Mouse (Mus musculus) mouse trophoblast stem cell (cell line): Measurements from ENCODE around the gene Pnrc1.
"Not testable (repeated sequence)": the region's sequence is repeated elsewhere in the genome, so short reads cannot be mapped to it uniquely, and the experiment has no call there.

ENCODE experiments used
- in situ Hi-C, 2 experiments: fragments of 300-500 bp; cut with MseI, MboI; formaldehyde crosslinking; loops; 2 replicates in 1 of 2; 3 replicates in 1 of 2; pipeline ENCODE4 v1.15.1; 2025

Gene Pnrc1

GRCm38 (mm10) chr4:33290002-33290401, at the start of gene Pnrc1:
Pnrc1 (minus strand) TSS chr4:33290163.
- in situ Hi-C loops = loop anchor here (5.0 to 10.0 kb wide), 3 partner anchors 75 to 145 kb away; no protein-coding TSS in a partner anchor

- in situ Hi-C loops = no loop called here
These were observed 48.0 kb upstream of the Pnrc1 start for GRCm38 (mm10) chr4:33337999-33338398.

DNA sequence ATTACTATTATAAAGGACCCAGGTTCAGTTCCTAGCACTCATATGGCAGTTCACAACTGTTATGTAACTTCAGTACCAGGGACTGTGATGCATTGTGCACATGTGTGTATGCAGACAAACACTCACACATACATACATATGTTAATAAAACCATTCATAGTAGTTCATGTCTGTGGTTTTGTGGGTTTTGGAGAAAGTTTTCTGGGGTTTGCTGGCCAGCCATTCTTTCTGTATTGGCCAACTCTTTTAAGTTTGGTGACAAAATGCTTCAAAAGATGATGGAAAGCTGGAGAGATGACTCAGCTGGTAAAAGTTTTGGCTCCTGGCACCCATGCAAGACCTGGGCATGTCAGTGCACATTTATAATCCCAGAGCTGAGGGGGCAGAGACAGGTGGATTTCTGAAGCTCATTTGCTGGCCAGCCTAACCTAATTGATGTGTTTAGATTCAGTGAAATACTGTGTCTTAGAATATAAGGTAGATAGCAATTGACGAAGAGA, 43.0 kb upstream of the Pnrc1 start:
- in situ Hi-C loops = no loop called here

DNA sequence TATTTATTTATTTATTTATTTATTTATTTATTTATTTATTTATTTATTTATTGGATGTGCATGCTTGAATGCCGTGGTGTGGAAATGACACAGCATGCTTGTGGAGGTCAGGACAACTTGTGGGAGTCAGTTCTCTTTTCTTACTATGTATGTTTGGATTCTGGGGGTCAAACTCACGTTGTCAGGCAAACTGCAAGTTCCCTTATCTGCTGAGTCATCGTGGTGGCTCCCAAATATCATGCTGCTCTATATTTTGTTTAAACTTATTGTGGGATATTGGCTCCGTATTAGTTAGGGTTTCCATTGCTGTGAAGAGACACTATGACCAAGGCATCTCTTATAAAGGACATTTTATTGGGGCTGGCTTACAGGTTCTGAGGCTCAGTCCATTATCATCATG, 41.2 kb upstream of the Pnrc1 start:
- in situ Hi-C loops = no loop called here

GRCm38 (mm10) chr4:33315840-33316239, 25.9 kb upstream of the Pnrc1 start:
- in situ Hi-C loops = no loop called here

GRCm38 (mm10) chr4:33314150-33314549, 24.2 kb upstream of the Pnrc1 start:
- in situ Hi-C loops = not testable (repeated sequence)

DNA sequence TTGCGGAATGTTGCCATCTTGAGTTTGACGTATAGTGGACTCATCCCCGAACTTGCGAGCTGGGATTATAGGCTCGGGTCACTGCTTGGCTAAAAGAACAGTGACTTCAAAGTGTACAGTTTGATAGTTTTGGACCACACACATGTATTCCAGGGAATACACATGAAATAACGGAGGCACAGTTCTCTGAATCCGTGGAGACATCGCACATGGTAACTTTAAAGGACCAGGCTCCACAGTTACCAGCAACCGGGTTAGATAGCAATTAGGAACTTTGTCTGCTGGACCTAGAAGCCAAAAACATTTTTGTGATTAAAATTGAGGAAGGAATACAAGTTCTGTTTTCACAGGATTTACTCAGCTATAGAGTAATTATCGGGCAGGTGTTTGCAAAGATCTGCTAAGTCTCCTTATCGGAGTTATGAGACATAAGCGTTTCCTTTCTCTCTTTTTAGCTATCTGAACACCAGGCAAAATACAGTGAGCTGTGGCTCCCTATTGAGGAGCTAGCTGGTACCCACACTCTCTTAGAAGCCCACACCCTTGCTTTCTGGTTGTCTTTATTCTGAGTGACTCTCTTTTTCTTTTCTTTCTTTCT, 21.0 kb upstream of the Pnrc1 start:
- in situ Hi-C loops = no loop called here

- in situ Hi-C loops = no loop called here
These were observed 20.1 kb upstream of the Pnrc1 start, which contains the start of gene Rngtt for GRCm38 (mm10) chr4:33309764-33310757. Rngtt (plus strand) TSS chr4:33310311.

DNA sequence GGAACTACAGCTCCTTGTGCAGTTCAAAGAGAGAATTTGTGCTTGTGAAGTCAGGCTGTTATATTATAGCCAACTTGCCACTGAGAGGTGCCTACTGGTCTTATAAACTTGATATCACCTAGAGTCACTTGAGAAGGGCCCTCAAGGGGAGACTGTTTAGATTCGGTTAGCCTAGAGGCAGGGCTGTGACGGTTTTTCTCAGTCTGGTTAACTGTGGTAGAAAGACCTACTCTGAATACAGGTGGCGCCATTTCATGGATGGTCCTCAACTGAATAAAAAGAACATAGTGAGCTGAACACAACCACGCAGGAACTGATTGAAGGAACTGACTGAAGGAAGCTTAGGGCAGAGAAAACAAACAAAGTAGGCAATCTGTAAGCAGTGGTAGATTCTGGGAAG, 17.2 kb upstream of the Pnrc1 start:
- in situ Hi-C loops = no loop called here

GRCm38 (mm10) chr4:33303057-33303456, 13.1 kb upstream of the Pnrc1 start:
- in situ Hi-C loops = no loop called here

DNA sequence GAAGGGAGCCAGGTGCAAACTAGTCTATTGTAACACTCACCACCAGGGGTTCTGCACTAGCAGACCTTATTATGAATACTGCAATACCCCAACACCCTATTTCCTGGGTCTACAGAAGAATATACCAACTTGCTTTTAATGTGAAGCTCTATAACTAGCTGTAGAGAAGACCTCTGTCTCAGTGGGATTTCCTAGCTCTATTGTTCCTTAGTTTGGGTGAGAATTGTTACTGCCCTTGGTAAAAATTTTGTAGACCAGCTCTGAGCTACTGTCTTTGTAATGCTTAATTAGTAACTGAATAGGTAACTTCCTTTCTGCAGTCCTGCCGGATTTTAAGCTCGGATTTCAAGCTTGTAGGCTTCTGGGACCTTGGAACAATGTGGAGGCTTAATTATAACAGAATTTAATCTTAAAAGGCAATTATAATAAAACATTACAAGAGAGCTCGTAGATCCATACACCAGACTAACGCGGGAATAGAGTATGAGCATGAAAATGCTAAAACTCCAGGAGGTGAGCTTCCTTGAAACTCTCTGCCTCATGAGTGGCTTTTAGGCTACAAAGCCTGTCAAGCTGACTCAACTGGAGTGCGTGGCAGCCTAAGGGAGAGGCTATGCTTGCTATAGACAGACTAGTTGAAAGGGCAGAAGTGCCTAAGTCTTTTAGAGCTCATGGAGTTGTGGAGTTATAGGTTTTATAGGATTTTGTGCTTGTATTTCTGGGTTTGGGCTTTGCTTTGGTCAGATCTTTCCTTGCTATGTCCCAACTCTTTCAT, 11.1 kb upstream of the Pnrc1 start:
- in situ Hi-C loops = not testable (repeated sequence)

- in situ Hi-C loops = loop anchor here (5.0 to 10.0 kb wide), 3 partner anchors 78 to 148 kb away; no protein-coding TSS in a partner anchor
These were observed 2.7 kb upstream of the Pnrc1 start for GRCm38 (mm10) chr4:33292409-33293370.

DNA sequence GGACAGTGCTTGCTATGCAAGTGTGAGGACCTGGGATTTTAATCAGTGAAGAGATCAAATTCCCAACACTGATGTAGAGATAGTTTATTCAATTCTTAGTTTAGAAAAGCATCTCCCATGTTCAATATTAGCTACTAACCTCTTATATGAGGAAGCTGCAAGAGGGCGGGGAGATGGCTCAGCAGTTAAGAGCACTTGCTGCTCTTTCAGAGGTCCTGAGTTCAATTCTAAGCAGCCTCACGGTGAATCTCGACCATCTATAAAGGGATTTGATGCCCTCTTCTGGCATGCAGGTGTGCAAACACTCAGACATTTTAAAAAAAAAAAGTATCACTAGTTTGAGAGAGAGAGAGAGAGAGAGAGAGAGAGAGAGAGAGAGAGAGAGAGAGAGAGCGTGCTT, 915 bp upstream of the Pnrc1 start:
- in situ Hi-C loops = loop anchor here (5.0 to 10.0 kb wide), 3 partner anchors 76 to 146 kb away; no protein-coding TSS in a partner anchor

DNA sequence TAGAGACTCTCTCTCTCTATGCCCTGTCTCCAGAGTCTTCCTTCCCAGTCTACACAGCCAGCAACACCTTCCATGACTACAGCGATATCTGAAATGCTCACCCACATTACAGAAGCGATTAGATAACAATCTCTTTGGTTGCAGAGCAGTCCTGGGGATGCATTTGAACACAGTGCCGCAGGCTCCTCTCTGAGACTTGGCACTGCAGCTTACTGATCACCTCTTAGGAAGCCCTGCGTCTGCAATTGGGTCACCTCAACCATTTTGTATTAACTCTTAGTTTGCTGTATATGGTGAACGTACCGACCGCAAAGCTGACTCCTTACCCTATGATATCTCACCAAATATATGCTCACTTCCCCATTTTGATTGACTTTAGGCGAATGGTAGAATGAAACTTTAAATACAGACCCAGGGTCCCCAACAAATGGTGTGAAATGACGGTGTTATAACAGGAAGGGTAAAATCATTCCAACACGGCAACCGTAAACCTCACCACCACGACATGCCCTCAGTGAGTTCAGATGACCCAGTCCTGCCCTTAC, 785 bp downstream of the Pnrc1 start:
- in situ Hi-C loops = no loop called here

DNA sequence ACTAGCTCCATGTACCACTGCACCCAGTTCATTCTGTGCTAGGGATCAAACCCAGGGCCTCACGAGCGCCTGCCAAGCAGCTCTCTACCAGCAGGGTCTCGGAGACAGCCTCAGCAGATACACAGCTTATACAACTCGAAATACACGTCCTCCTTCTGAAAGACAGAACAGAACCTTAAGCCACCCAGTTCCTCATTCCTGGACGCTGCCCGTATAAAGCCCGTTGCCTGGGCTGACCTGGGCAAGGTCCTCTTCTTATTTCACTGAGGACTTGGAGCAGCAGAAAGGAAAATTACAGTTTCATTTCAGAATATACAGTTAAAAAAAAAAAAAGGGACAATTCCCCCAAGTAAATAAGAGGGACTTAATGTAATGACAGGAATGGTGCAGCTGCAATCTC, 4.5 kb downstream of the Pnrc1 start:
- in situ Hi-C loops = no loop called here

DNA sequence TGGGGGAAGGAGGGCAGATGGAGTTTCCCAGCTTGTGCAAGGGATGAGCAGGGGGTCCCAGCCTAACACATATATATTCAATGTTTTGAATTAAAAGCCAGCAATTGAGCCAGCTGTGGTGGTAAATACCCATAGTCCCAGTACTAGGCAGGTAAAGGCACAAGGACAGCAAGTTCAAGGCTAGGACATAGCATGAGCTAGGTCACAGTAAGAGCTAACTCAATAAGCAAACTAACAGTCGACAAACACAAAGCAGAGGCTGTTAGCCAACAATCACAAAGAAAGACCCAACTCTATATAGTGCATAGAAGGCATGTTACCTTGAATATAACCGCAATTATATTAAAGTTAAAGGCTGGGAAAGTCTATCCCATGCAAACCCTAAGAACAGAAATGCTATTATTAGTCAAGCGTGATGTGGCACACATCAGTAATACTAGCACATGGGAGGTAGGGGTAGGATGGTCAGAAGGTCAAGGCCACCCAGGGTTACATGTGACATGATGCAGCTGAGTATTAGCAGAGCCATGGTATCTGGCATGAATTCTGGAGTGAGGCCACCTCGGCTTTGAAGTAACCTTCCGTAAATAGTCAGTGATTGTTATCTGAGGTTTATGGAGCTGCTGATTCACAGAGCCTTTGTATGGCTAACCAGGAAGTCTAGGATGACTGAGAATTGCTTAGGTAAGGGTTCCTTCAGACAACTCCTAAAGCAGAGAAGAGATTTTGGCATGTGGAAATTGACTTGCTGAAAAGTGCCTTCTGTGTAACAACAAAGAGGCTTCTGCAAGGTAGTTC, 5.7 kb downstream of the Pnrc1 start:
- in situ Hi-C loops = no loop called here

DNA sequence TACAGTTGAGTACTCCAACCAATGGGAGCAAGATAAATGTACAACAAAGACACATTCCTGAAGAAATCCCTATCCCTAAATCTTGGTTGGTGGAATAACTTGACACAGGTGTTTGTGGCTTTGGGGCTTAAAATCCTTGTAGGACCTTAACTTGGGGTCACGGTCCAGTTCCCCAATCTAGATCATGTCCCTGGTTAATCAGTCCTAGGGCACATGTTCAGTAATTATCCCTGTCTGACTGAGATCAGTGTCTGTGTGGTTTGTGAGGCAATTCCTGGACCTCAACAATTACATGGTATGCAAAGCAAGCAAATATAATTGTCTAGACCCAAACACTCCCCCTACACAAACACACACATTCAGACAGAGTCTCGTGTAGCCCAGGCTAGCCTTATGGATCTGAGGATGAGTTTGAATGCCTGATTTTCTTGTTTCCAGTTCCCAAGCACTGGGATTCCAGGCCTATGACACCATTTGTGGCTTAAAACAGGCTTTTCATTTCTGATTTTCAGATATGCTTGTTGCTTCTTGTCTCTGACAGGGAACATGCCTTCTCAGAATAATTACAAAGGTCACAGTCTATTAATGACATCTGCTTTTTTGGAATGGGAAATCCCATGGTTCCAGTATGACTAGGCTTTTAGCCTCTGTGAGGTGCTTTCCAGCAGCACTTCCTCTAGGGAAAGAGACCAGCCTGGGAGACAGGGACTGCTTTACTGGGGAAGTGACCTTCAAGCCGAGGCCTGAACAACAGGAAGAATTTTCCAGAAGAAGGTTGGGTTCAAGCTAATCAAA, 7.9 kb downstream of the Pnrc1 start:
- in situ Hi-C loops = no loop called here

- in situ Hi-C loops = no loop called here
These were observed 16.5 kb downstream of the Pnrc1 start for GRCm38 (mm10) chr4:33273437-33273836.
